Mouse (Mus musculus): ENCODE data around the gene Cnpy2.
"Not testable (repeated sequence)": the region's sequence is repeated elsewhere in the genome, so short reads cannot be mapped to it uniquely, and the experiment has no call there.

Gene Cnpy2

DNA sequence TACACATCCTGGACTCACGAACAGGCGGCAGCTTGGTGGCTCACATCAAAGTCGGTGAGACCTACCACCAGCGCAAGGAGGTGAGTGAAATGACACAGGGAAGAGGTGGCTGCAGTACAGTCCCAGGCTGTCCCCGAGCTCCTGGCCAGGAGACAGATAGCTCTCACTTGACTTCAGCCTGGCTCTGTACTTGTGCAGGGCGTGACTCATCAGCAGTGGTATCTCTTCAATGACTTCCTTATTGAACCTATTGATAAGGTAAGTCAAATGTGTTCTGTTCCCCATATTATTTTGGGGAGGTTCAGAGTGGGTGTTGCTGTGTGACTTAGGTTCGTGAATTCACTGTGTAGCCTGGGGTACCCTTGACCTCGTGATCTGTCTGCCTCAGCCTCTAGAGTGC, 6.7 kb upstream of the Cnpy2 start:
- DNase-seq: no peak

DNA sequence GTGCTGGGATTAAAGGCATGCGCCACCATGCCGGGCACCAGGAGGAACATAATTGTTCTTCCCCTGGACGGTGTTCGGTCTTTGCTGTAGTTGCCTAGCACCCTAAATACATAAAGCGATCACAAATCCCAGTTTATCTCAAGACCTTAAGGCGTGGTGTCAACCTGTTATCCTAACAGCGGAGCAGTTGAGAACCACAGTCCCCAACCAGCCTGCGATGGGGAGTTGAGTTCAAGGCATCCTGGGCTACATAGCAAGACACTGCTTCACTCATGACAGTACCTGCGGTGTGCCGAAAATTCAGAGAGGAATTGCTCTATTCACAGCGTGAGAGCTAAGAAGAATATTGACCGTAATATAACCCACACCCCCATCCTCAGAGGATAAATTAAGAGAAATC, 618 bp upstream of the Cnpy2 start:
- DNase-seq: no peak

DNA sequence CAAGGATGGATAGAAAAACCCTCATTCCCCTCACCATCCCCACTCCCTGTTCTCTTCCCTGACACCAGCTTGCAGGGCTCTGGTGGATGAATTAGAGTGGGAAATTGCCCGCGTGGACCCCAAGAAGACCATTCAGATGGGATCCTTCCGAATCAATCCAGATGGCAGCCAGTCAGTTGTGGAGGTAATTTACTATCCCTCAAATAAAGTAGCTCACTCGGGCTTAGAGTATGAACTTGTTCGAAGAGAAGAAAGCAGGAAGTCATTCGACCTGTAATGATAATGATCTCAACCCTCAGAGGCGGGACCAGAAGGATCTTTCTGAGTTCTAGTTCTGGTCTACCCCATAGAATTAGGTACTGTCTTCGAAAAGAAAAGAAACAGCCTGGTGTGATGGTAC, 1.3 kb downstream of the Cnpy2 start:
- no peak for DNase-seq

DNA sequence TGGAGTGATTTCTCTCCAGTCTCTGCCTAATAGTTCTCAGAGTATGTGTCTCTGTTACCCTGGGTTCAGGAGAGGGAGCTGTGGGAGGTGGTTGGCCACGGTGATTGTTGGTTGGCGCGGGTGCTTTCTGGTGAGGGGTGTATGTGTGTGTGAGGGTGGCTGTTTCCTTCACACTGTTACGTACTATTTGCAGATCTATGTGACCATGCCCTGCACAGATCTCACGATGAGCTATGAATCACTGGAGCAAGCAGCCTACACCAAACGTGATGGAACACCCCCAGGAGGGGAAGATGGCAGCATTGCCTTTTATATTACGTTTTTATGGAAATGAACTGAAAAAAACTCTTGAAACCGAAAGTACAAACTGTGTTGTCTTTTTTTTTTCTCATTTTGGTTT, 4.6 kb downstream of the Cnpy2 start:
- no peak for DNase-seq

DNA sequence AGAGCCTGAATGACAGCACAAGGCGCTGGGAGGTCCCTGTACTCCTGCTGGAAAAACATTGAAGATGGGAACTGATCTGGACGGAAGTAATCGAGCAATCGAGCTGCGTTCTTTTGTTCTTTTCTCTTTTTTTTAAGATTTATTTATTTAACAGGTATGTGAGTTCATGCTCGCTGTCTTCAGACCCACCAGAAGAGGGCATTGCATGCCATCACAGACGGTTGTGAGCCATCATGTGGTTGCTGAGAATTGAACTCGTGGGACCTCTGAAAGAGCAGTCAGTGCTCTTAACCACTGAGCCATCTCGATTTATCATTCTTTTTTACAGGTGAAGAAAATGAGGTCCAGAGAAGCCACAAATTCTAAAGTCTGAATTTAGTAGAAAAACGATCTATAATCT, 5.4 kb downstream of the Cnpy2 start:
- DNase-seq: no peak

DNA sequence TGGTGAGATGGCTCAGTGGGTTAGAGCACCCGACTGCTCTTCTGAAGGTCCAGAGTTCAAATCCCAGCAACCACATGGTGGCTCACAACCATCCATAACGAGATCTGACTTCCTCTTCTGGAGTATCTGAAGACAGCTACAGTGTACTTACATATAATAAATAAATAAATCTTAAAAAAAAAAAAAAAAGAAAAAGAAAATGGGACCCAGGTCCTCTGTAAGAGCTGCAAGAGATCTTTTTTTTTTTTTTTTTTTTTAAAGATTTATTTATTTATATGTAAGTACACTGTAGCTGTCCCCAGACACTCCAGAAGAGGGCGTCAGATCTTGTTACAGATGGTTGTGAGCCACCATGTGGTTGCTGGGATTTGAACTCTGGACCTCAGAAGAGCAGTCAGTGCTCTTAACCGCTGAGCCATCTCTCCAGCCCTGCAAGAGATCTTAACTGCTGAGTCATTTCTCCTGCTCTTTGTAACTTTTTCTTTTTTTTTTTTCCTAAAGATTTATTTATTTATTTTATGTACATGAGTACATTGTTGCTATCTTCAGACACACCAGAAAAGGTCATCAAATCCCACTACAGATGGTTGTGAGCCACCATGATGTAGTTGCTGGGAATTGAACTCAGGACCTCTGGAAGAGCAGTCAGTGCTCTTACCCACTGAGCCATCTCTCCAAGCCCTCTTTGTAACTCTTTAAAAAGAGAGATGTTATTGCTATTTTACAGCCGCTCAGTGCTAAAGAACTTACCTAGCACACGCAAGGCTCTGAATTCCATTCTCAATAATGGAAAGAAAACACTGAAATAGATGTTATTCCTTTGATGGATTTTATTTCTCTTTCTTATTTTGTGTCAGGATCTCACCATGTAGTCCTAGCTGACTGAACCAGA, 10.3 kb downstream of the Cnpy2 start:
- DNase-seq: not testable (repeated sequence)

DNA sequence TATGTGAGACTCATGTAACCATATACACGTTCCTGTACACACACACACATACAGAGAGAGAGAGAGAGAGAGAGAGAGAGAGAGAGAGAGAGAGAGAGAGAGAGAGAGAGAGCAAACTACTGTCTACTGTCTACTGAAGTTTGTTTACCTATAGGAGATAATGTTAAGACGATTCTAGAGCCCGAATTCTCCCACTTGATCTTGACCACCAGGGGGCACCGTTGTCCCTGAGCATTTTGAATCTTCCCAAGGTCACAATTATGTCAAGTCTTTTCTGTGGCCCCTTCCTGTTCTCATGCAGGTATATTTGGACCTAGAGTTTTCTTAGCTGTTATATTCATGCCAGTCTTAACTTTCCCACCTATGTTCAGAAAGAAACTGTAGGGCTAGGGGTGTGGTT, 13.3 kb downstream of the Cnpy2 start:
- peak; percentile 66 to 89 for DNase-seq

DNA sequence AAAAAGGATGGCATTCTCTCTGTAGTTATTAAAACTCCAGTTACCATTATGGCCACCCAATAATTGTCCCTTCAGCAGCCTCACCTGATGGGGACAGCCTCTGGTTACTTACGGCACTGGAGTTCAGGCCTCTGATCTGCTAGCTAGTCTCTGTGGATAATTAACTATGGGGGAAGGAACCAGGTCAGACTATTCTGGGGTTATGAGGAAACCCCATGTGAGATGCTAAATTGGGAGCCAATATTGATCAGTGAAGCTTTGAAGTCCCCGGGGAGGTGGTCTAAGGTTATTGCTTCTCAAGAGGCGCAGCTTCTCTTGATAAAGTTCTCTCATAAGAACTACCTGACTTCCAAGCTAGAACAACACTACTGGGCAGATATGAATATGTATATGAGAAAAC, 13.9 kb downstream of the Cnpy2 start:
- DNase-seq: peak; percentile 23 to 43

DNA sequence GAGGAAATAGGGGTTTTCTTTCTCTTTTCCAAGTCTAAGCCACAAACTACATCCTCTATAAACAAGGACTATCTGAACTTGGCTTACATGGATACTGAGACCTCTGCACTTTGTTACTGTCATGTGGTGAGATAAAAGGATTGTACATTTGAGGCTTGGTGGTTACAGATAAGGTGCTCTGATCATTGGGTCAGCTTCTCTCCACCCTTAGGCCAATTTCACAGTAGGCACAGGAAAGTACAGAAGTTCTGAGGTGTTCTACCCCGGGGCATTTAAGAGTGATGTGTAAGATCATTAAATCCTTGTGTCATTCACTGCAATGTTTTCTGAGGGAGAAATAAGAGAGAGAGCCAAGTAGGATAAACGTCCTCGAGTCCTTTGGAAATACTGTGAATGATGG, 14.3 kb downstream of the Cnpy2 start:
- DNase-seq: no peak

DNA sequence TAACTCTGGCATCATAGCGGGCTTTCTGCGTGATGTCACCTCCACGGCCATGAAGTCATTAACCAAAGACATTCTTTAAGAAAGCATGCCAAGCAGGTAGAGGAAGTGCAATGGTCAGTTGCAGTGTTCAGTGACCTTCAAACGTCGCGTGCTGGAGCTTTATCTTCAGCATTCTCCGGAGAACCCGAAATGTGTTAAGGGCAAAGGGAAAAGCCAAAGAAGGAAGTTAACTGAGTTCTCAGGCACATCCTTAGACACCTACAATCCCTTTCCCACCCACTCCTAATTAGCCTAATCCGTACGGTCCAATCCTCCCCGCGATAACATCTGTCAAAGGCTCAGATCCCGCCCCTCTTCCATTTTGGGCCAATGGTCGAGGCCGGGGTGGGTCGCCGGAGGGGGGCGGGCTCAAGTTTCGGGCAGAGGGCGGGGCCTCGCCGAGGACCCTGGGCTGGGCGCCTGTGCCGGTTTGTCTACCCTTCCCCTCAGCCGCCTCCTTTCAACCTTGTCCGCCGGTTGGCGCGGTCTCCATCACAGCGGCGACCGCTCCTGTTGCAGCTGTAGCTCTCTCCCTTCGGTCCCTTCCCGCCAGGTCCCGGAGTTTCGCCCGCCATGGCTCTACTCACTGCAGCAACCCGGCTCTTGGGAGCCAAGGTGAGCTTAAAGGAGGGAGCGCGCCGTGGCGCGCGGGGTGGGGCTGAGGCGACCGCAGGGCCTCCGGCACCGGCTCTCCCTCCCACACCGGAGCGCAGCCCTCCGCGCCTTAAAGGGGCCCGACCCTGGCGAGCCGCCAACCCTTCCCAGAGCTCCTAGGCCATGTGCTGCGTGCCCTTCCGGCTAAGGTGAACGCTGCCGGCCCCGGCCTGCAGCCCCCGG, 15.3 kb downstream of the Cnpy2 start, which contains the start of gene Cs:
Gene Cs, plus strand, starts transcription at position 429 of the 876 bp plus-strand sequence.
- DNase-seq: peak; percentile 96 to 97

DNA sequence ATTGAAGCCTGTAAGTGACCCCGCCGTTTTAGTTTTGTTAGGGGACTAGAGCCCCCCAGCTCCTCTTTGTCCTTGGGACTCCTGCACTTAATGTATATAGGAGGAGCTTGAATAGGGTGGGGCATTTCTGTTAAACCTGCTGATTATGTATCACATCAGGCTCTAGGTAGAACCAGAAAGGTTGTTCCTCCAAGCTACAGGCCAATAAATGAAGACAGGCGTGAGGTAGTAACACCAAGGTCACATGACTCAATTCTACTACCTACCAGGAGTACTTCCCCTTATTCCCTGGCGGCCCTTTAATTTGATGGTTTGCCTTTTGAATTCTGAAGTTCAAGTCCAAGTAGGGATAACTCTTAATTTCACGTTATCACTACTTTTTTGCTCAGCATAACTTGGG, 16.2 kb downstream of the Cnpy2 start:
- DNase-seq: peak in 1 of 2 experiments; percentile 18

DNA sequence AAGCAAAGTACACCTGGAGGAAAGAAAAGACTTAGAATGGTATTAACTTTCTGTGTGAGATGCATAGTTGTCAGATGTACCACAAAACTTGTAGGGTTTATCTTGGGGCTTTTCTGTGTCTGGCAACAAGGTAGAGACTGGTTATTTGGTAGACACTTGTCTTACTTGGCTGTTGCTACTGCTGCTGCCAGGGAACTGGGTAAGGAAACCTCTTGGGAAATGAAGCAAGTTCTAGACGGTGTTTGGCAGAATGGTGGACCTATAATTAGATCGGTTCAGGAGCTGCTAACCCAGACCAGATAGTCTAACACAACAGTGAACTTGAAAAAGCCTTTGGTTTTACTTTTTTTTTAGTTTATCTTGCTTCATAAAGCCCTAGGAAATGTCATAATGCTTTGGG, 16.7 kb downstream of the Cnpy2 start:
- no peak for DNase-seq

DNA sequence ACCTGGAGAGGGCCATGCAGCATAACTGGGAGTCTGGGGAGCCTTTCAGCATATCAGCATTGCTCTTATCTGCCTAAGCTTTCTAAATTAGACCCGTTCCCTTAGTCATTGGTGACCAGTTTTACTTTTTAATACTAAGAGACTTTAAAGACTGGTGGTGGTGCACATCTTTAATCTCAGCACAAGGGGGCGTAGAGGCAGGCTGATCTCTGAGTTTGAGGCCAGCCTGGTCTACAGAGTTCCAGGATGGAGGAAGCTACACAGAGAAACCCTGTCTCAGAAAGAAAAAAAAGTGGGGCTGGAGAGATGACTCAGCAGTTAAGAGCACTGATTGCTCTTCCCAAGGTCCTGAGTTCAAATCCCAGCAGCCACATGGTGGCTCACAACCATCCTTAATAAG, 18.0 kb downstream of the Cnpy2 start:
- no peak for DNase-seq

DNA sequence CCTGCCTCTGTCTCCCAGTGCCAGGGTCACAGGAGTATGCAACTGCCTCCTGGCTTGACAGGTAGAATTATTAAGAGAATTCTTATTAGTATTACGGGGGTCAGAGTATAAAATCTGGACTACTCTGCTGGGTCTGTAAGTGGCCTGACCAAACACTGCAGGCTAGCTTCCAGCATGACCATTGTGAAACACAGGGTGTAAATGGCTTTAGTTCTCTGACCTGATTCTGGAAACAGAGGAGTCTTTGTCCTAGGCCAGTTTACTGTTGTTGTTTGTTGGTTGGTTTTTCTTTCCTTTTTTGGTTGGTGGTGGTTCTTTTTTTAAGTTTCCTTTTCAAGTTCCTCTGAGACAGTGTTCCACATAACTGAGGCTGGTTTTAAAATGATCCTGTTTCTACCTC, 21.2 kb downstream of the Cnpy2 start:
- DNase-seq: no peak

DNA sequence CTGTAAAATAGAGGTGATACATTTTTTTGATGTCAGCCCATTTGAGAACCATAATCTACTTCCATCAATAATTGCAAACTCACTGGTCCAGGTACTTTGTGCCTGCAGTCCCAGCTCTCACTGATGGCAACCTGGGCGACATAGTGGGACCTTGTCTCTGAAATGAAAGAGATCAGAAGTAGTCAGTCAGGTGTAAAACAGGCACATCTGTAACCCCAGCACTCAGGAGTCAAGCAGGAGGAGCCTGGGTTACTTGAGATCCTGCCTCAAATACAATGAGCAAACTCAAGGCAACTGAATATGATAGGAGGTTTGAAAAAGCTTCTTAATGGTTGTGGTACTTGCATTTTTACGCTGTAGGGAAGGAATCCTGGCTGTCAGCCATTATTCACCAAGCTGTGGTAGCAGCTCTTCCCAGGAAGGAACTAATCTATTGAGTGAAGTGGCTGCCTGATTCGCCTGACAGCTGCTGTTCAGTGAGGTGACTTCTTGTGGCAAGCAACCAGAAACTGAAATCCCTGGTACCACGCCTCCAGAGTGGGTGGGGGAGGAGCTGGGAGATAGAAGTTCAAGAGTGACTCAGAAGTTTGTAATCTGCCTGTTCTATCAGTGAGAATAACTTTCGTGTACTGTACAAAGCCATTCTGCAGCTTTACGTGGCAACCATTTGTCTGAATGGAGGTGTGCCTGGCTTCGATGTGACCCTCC, 22.5 kb downstream of the Cnpy2 start:
- peak; percentile 77 to 80 for DNase-seq

DNA sequence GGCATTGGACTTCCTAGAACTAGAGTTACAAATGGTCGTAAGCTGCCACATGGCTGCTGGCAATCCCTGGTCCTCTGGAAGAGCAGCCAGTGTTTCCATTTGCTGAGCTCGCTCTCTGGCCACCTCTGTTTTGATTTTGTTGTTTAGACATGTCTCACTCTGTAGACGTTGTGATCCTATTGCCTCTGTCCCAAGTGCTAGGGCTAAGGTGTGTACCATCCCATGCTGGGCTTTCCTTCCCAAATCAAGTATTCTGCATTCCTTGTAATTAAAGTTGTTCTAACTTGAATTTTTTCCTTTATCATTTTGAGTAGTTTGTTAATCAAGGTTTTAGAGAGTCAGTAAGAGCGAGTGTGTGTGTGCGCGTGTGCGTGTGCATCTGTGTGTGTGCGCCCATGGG, 25.3 kb downstream of the Cnpy2 start:
- DNase-seq: no peak

DNA sequence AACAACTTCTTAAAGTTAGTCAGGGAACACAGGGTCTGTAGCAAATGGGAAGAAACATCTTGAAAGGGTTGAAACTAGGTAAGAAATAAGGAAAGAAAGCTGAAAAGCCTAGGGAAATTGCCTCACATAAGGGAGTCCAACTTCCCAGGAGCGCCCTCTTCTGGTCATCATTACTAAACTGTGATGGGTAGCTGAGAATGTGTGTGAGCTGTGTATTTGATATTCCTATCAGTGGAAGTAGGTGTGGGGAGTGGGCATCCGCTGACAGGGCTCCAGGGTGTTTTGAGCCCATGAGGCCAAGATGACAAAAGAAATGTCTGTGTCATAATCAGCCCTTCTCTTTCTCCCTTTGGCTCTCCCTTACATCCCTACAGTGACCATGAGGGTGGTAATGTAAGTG, 36.5 kb downstream of the Cnpy2 start:
- peak; percentile 30 to 61 for DNase-seq

DNA sequence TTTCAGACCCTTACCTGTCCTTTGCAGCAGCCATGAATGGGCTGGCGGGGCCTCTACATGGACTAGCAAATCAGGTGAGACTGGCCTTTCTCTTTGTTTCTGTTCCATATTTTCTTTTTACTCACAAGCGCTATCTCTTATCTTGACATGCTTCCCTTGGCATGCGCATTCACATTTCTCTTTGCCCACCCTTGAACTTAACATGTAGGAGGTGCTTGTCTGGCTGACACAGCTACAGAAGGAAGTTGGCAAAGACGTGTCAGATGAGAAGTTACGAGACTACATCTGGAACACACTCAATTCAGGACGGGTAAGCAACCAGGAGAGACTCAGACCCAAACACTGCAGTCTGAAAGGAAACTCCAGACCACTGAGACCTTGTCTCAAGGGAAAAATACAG, 37.0 kb downstream of the Cnpy2 start:
- no peak for DNase-seq

DNA sequence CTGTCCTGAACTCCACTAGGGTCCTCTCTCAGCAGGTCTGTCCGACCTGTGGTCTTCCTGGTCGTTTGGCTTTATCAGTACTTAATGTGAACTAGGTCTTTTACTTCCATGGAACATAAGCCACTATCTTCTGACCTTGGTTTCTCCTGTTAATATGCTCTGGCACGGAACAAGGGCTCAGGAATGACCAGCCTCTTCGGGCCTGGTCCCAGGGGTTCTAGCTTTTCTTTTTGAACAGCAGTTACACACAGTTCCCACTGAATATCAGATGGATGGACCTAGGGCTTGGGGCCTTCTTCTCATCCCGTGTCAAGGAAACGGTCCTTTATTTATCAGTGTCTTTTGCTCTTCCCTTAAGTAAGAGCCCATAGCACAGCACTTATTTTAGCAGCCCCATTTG, 39.6 kb downstream of the Cnpy2 start:
- DNase-seq: no peak

DNA sequence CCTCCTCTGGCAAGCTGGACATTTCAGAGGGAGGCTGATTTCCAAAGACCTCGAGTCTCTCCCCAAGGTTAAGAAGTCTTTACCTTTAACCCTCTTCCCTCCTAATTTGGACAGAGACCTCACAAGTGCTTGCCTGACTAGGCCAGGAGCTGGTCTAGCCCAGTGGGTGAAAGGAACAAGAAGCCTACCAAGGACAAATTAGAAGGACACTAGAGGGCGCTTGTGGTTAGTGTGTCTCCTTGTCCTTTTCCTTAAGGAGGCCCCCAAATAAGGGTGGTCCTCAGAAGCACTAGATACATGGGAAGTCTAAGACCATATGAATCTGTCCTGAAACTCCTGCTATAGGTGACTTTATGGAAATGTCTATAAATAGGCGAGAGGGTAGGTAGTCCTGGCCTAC, 40.3 kb downstream of the Cnpy2 start:
- peak in 1 of 2 experiments; percentile 40 for DNase-seq

DNA sequence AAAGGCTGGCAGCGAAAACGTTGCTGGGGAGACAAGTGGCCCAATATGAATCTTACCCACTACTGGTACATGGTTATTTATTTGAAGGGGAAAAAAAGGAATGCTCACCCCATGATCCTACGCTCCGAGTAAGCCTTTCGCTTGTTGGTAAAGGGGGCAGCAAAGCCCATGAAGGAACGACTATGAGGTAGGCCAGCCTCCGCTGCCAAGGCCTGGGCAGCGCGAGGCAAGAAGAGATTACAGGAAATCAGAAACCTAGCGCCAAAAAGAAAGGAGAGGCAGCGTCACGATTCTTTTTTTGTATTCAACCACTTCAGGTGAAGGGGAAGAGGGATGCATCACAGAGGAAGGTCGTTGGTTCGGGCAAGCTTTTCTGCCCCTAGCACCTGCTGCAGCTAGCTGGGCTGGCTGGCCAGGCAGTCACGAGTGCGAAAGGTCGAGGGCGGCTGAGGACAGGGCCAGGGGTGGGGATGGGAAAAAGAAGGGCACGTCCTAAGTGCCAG, 45.7 kb downstream of the Cnpy2 start:
- peak; percentile 82 to 87 for DNase-seq

DNA sequence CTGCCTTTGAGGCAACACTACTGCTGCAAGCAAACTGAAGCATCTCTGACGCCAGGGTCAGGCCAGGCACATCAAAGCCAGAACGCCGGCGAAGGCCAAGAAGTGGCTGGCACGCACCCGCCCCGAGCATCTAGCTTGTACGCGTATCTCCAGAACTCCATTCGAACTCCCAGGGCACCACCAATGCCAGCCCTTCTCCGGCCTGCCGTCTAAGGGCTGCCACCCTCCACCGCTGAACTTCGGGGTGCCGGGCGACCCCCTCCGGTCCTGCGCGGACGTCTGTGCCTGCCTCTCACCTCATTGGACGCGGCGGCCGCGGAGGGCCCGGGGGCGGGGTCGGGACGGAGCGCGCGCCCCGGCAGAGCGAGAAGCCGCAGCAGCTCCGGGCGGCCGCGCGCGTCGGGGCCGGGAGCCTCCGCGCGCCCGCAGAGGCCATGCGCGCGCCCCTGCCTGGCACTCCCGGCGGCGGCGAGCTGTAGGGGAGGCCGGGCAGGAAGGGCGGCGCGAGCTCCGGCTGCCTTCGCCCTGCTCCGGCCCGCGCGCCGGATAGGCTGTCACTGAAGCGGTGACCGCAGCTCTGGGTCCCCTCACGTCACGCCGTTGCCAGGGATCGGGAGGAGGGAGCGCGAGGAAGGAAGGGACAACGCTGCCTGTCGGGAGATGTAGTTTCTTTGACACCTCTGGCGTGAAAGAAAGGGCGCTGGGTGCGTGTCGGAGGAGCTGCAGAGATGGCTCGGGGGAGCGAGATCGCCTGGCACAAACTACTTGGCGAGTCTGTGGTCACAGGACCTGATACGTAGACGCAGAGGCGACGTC, 46.4 kb downstream of the Cnpy2 start, which contains the start of gene Coq10a:
Gene Coq10a, minus strand, starts transcription at position 596 of the 816 bp plus-strand sequence.
- DNase-seq: peak; percentile 89 to 92

All from kidney, adult 8-10 months (tissue).